Mouse (Mus musculus) B cell, adult 62 days (primary cell): ENCODE measurements around the gene Zmynd19. TPM values are rescaled to one million over a fixed set of nuclear protein-coding genes. Genes with fewer than 3 reads are reported as not detected.

Experiments
- total RNA-seq: library from RNA; stranded (reverse); gene quantifications from 4 replicates; pipeline ENCODE4 v1.2.4, GENCODE M21; 2023

Zmynd19 gene
- total RNA-seq = 15.1 to 24.6 TPM (median 17.8 TPM) in 4 replicates

DNA sequence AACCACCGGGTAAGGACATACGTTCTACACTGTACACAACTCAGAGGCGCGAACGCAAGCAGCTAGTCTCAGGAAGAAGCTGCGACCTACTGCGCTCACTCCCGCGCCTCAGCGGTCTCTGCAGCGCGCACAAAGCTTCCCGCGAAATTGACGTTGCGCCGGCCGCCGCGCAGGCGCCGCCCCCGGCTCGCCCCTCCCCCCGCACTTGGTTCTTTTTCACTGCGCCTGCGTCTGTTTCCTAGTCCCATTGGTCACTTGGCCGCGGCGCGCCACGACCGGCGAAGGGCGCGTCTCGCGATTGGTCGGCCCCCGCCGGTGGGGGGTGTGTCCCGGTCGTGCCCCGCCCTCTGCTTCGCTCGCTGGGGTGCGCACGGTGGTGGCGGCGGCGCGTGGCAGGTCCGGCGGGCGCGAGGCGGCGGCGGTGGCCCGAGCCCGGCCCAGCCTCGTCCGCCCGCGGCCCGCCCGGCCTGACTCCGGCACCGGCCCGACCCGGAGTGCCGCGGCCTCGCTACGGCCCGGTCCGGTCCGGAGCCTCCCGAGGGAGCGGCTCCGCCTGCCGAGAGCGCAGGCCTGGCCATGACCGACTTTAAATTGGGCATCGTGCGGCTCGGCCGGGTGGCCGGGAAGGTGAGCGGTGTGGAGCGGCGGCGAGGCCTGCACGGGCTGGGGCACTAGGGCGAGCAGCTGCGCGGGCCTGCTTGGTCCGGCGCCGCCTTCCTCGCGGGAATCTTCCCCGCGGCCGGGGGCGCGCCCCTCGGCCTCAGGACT, at the start of gene Zmynd19:
Gene Zmynd19 (plus strand): TSS at position 372 of the 768 bp plus-strand sequence.

DNA sequence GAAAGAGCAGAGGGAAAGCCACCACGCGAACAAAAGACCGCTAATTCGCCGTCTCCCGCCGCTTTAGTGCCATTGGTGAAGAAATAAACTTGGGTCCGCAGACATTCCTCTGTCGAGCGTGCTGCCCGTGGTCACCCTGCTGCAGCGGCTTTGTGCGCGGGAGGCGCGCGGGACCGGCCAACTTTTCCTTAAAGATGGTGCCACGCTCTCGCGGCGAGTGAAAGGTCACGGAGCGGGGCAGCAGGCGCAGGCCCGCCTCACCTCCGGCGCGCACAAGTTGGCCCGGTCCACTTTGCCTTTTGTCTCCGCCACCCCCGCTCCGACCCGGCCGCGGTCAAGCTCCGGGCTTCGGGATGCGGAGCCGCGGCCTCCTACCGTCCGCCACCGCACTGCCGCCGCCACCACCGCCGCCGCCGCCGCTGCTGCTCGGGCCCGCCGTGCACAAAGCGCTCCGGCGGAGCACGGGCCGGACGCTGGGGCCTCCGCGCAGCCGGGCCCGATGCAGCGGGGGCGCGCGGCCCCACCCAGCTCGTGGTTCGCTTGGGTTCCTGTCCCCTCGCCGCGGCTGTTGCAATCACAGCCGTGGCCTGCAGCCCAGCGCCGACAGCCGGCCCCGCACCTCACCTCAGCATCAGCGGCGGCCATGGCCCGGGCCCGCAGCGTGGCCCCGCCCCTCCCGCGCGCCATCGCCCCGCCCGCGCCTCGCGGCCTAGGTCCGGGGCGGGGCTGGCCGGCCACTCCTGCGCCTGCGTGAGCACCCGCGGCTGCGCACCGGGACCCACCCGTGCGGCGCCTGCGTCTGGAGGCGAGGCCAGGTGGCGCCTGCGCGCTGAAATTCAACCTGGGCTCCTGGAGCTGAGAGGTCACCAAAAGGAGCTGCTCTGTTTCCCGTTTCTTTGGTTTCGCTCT, 30.4 kb upstream of the Zmynd19 start, which contains the start of gene Ehmt1:
Gene Ehmt1 (minus strand): TSS at position 685 of the 909 bp plus-strand sequence.

DNA sequence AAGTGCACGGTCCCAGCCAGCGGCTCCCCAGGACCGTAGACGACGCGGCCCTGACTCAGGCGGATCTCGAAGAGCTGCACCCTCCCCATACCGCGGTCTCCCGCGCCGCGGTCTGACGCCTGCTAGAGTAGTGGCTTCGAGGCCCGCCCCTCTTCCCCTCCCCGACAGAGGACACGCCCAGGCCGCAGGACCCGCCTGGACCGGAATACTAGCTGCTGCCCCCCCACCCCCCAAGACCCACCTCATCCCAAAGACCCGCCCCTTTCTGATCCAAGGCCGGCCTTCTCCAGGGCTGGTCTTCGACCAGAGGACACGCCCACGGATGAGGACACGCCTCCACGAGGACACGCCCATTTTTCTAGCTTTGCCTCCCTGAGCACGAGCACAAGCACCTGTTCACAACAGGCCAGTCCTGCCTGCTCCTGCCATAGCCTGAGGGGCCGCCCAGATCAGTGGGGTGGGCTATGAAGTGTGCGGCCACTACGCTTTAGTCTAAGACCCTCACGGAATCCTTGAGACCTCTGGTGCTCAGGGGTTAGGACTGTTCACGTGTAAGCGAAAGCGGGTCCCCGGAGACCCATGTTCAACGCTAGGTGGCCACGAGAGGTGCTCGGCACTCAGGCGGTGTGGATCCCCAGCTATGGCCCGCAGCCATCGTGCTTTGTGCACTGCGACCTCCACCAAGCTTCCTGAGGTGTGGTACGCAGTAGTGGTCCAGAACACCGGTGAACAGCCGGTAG, 14.4 kb upstream of the Zmynd19 start, which contains the start of gene Arrdc1:
Gene Arrdc1 (minus strand): TSS at position 196 of the 740 bp plus-strand sequence.

DNA sequence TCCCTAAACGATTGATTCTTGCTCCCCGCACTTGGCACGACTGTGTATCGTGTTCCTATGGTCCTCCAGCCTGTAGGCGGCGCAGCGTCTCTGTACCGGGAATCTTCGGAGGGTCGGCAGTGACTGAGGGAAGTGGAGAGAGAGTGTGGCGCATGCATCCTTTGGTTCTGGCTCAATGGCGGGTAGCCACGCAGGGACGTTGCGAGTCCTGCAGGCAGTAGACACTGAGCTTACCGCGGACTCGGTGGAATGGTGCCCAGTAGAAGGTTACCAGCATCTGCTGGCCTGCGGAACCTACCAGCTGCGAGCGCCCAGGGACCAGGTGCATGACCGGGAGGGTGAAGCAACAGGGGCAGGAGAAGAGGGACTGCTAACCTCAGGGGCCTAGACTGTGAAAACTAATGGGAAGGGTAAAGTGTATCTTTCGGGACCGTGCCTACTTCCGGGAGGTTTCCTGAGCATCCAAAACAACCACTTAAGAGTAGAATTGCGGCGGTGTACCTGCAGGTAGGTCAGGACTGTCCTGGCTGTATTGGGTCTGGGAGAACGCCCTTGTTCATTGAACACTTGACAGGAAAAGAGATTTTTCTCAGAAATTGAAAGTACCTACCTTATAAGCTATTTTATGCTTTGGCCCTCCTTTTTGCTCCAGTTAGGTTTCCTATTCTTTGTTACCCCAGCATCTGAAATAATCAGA, 12.9 kb downstream of the Zmynd19 start, which contains the start of gene Dph7:
Gene Dph7 (plus strand): TSS at position 97 of the 697 bp plus-strand sequence.

DNA sequence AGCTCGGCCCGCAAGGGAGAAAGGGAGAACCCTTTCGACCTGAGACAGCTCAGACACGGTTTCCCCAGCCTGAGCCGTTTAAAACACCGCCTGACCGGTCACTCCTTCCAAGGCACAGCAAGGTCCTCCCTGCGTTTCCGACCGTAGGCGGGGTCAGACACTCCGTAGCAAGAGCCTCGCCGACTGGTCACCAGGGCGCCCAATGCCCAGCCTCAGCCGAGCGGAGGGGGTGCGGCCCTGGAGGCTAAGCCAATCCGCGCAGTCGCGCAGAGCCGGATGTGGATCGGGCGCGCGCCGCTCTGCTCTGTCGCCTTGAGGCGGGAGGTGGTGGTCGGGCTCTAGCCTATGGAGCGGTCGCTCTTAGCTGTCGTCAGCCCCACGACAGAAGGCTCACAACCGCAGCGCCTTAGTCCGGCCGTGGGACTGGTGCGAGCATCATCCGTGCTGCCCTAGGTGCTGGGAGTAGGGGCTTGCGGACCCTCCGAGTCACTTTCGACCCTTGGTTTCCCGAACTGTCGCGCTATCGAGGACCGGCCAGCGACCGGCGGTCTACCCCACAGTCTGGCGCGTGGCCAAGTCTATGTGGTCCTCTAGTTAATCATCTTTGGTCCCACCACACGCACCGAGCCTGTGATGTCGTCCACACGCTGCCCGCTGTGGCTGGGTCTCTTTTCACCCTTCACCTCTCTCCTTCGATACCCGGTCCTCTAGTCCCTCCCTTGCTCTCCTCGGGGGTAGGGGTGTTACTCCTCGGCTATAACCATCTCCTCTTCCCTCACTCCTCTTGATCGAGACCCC, 25.5 kb downstream of the Zmynd19 start, which contains the start of gene Mrpl41:
Gene Mrpl41 (minus strand): TSS at position 193 of the 798 bp plus-strand sequence.

DNA sequence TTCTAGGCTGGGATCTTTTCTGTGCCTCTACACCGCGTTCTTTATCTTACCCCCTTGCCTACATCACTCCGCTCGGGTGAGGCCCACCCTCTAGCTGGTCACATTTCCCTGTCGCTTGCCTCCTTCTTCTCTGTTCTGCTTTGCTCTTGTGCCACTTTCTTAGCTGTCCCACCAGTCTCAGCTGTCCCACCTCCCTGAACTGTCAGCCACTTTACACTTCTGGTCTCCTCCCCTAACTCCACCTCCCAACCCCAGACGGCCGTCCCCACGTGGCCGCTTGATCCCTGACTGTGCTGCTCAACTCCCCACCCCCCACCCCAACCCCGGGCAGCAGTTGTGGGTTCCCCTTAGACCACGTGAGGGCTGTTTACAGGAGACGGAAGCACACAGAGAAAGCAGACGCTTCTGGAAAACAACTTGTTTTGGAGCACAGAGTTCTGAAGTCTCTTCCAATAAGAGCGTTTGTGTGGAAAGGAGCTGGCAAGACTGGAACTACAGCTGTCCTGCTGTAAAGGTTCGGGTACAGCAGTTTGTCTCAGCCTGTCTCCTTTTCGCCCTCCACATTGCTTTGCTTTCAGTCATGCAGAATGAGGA, 26.2 kb downstream of the Zmynd19 start, which contains the start of gene Pnpla7:
Gene Pnpla7 (plus strand): TSS at position 330 of the 594 bp plus-strand sequence.

Other genes starting within 250 kb of the Zmynd19 start
- gene Cacna1b, start 186.6 kb upstream of the Zmynd19 start, total RNA-seq = 0.12 to 0.30 TPM (median 0.16 TPM) in 3 of 4 replicates, not detected in the other
- 125 to 127 TPM (median 126 TPM) in 4 replicates for gene Ehmt1, start 30.2 kb upstream of the Zmynd19 start, total RNA-seq
- gene Arrdc1, start 14.5 kb upstream of the Zmynd19 start, total RNA-seq = 118 to 128 TPM (median 125 TPM) in 4 replicates
- 11.7 to 12.7 TPM (median 12.3 TPM) in 4 replicates for gene Dph7, start 12.6 kb downstream of the Zmynd19 start, total RNA-seq
- gene Mrpl41, start 25.3 kb downstream of the Zmynd19 start, total RNA-seq = 19.0 to 23.1 TPM (median 21.2 TPM) in 4 replicates
- gene Pnpla7, start 26.2 kb downstream of the Zmynd19 start, total RNA-seq = 120 to 131 TPM (median 127 TPM) in 4 replicates
- 38.8 to 54.8 TPM (median 42.4 TPM) in 4 replicates for gene Nsmf, start 104.6 kb downstream of the Zmynd19 start, total RNA-seq
- not detected in 4 replicates for gene Entpd8, start 130.5 kb downstream of the Zmynd19 start, total RNA-seq
- not detected in 4 replicates for gene Noxa1, start 145.4 kb downstream of the Zmynd19 start, total RNA-seq
- 5.2 to 8.3 TPM (median 7.2 TPM) in 4 replicates for gene Nrarp, start 231.0 kb downstream of the Zmynd19 start, total RNA-seq
- gene Tor4a, start 247.1 kb downstream of the Zmynd19 start, total RNA-seq = 29.8 to 31.9 TPM (median 30.9 TPM) in 4 replicates